Mouse (Mus musculus) testis, adult 2 months (tissue): ENCODE data around the gene Gpr146.

ENCODE experiments used
- CTCF ChIP-seq: fragments of 200-500 bp; IDR thresholded peaks from 2 replicates; pipeline ENCODE4 v1.5.1; 2012; ENCODE audit warnings: low read depth, mild to moderate bottlenecking, inconsistent platforms, low read length, moderate library complexity; ENCODE audit not compliant: control insufficient read depth, insufficient read depth, insufficient replicate concordance
- POLR2A ChIP-seq: fragments of 200-500 bp; IDR thresholded peaks from 2 replicates; pipeline ENCODE4 v1.6.1; 2012; ENCODE audit warnings: low read depth, mild to moderate bottlenecking, inconsistent platforms, low read length, moderate library complexity; ENCODE audit not compliant: control insufficient read depth

- TF ChIP-seq CTCF (no peak), POLR2A (no peak)
Measured at GRCm38 (mm10) chr5:139363858-139364257, 13.6 kb upstream of the Gpr146 start.
